15 mouse cellular contexts compared by ENCODE assay signal in the genomic region with DNA sequence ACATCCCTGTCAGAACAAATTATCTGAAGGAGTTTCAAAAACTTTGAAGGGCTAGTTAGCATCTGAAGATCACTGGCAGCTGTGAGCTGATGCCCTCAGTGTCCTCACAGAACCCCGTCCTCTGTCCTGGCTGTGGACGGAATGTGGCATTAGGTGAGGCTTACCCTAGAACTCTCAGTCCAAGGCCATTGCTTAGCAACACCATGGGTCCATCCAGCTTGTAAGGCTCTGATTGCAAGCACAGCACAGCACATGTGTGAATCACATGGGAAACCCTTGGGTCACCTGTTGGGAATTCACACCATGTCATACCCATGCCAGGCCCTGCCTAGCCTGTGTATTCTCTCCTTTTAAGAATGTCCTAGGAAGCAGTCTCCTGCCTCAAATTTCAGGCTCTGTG.
DNase-seq lines count a peak whose midpoint lies in the region.
"Had no signal": no experiment of that assay in that cellular context is flagged by ENCODE, and none has a peak within 500 bp of the region (broad histone marks: within the 10 kb centered on the region; RNA-seq: fewer than 3 reads in every experiment).

No protein-coding gene starts in this region.

- peak; percentile 64 for DNase-seq in gastrocnemius, adult 18-20 months (ENCODE audit: low spot score)
- DNase-seq in gastrocnemius, postnatal 10 days, result no peak
- DNase-seq in heart, adult 11 months, result peak; percentile 94
- no peak for DNase-seq in heart, adult 8-10 months (ENCODE audit: low spot score)
- peak; percentile 76 for DNase-seq in gastrocnemius, postnatal 25 days
- DNase-seq in skeletal muscle tissue, adult 2 months (ENCODE audit: low read depth, low spot score), result peak; percentile 77
- no peak for DNase-seq in embryo, embryonic 10 days (ENCODE audit: low spot score)
- DNase-seq: adrenal gland, postnatal 10 days; adrenal gland, postnatal 36 days; B cell, adult 2 months; cerebellum, adult 18-20 months; cerebellum, adult 9-10 months; cerebellum, postnatal 14 days; forebrain, postnatal 0 days; heart, adult 2 months had no signal

Comparison
In these comparisons a context has a peak if more than half of its experiments do, and no peak if none do; other contexts are left out.
1. DNase-seq: peak in gastrocnemius, adult 18-20 months (single experiment), heart, adult 11 months (single experiment), gastrocnemius, postnatal 25 days (single experiment) and skeletal muscle tissue, adult 2 months (single experiment); none in gastrocnemius, postnatal 10 days (single experiment), heart, adult 8-10 months (single experiment) and embryo, embryonic 10 days (single experiment).